Mouse (Mus musculus): ENCODE results near the gene Gm3402. TPM values are rescaled to one million over a fixed set of nuclear protein-coding genes. Genes with fewer than 3 reads are reported as not detected.
"Not testable (repeated sequence)": the region's sequence is repeated elsewhere in the genome, so short reads cannot be mapped to it uniquely, and the experiment has no call there.

The Gm3402 gene
- not detected for total RNA-seq (2021)

GRCm38 (mm10) chr5:146513823-146514222 lies at the start of gene Gm3402:
Gene Gm3402, plus strand, starts transcription at chr5:146514123.
- intact Hi-C loops (cut with DNase I); DNase-seq (ENCODE audit: low spot score in 2 of 2): not testable (repeated sequence)

- intact Hi-C loops (cut with DNase I): no loop called here
These were observed 47.3 kb upstream of the Gm3402 start for GRCm38 (mm10) chr5:146466663-146467062.

DNA sequence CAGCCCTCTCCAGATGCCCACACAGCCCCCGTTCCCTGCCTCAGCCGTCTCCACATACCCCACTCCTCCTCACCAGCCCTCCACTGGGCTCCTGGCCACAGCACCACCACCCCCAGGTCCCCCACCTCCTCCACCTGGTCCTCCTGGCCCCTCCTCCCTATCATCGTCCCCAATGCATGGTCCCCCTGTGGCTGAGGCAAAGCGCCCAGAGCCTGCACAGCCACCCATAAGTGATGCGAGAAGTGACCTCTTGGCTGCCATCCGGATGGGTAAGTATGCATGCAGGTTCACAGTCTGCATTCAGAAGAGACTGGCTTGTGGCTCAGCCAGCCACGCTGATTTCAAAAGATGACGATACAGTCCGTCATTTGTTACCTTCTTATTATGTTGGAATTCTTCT lies 45.6 kb upstream of the Gm3402 start:
- DNase-seq (ENCODE audit: low spot score in 2 of 2): no peak
- intact Hi-C loops (cut with DNase I): no loop called here

More at GRCm38 (mm10) chr5:146466663-146467062, 47.3 kb upstream of the Gm3402 start:
- DNase-seq (ENCODE audit: low spot score in 2 of 2): peak; percentile 19 to 32

GRCm38 (mm10) chr5:146470821-146471220 lies 43.1 kb upstream of the Gm3402 start:
- DNase-seq (ENCODE audit: low spot score in 2 of 2): no peak
- intact Hi-C loops (cut with DNase I): loop anchor here (5.0 kb wide), 1 partner anchor 144 kb away; no protein-coding TSS in a partner anchor

DNA sequence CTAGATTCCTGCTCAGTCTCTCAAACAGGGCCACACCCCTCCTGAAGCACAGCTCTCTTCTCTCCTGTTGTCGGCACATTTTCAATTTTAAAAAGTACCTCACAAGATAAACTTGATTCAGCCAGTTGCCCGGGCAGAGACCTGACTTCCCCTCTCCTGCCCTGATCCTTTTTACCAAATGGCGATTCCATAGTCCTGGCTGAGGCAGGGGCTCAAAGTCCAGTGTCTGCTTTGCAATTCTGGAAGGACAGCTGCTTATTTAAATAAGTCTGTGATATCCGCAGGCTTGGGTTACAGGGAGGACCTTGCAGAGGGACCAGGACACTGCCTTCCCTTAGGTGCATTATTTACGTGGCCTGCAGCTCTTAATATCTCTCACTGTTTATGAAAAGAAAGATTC lies 42.6 kb upstream of the Gm3402 start:
- no peak for DNase-seq (ENCODE audit: low spot score in 2 of 2)
- intact Hi-C loops (cut with DNase I): loop anchor here (5.0 kb wide), 1 partner anchor 144 kb away; no protein-coding TSS in a partner anchor

DNA sequence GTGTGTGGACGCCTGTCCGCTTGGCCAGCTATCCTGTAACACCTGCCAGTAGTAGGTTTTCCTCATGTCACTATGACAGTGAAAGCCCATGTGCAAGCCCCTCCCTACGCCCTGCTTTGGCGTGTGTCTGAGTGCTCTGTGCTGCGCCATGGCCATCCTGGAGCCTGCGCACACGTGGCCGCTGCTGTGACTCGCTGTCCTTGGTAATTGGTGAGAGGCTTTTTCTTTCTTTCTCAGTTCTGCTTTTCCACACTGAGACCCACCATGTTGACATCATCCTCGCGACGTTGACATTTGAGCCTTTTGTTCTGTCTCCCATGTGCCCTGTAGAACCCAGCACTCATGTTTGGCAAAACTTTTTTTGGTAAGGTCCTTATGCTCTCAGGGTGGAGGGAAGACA lies 42.1 kb upstream of the Gm3402 start:
- DNase-seq (ENCODE audit: low spot score in 2 of 2): no peak

GRCm38 (mm10) chr5:146479564-146479963 lies 34.4 kb upstream of the Gm3402 start:
- peak; percentile 25 to 40 for DNase-seq (ENCODE audit: low spot score in 2 of 2)
- intact Hi-C loops (cut with DNase I): not testable (repeated sequence)

More for the DNA sequence above, 42.1 kb upstream of the Gm3402 start:
- intact Hi-C loops (cut with DNase I): loop anchor here (5.0 kb wide), 1 partner anchor 145 kb away; no protein-coding TSS in a partner anchor

DNA sequence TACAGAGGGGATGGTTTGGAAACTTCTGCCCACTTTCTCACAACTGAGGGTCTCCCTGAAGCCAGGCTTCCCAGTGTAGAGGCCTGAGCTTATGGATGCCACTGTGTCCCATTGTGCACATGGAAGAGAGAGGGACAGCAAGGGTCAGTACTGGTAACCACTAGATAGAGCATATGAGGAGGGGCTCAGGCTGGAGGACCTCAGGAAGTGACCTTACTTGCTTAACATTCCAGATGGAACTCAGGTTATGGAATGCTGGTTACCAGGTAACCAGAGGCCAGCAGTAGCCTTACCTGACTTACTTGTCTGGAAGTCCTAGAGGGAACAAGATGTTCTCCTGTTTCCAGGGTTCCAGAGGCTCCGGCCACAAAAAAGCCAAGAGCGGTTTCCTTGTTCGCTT lies 32.3 kb upstream of the Gm3402 start, which contains the start of gene Gm6408:
Gm6408 (plus strand) TSS at position 301 of the 400 bp plus-strand sequence.
- DNase-seq (ENCODE audit: low spot score in 2 of 2); intact Hi-C loops (cut with DNase I): not testable (repeated sequence)

DNA sequence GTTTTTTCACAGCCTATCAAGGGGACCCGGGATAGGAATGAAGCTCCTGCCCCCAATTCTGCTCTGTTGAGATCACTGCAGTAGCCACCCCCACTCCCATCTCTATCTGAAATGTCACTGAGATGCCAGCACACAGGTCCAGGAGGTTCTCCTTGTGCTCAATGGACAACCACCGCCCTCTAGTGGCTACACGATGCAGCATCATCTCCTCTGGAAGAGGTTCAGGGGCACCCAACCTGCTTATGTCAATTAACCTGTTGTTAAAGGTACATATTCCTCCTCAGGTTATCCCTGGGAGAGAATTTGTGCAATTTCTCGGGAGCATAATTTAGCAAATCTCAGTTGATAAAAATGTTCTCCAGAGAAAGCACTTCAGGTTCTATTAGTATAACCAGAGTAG lies 25.0 kb upstream of the Gm3402 start:
- DNase-seq (ENCODE audit: low spot score in 2 of 2); intact Hi-C loops (cut with DNase I): not testable (repeated sequence)

DNA sequence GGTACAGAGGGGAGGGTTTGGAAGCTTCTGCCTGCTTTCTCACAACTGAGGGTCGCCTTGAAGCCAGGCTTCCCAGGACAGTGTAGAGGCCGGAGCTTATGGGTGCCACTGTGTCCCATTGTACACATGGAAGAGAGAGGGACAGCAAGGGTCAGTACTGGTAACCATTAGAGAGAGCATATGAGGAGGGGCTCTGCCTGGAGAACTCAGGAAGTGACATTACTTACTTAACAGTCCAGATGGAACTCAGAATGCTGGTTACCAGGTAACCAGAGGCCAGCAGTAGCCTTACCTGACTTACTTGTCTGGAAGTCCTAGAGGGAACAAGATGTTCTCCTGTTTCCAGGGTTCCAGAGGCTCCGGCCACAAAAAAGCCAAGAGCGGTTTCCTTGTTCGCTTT lies 22.9 kb upstream of the Gm3402 start, which contains the start of gene Gm6370:
Gm6370 (plus strand) TSS at position 301 of the 400 bp plus-strand sequence.
- intact Hi-C loops (cut with DNase I); DNase-seq (ENCODE audit: low spot score in 2 of 2): not testable (repeated sequence)

- intact Hi-C loops (cut with DNase I); DNase-seq (ENCODE audit: low spot score in 2 of 2): not testable (repeated sequence)
These were observed 11.8 kb upstream of the Gm3402 start, which contains the start of gene 4930449I24Rik for GRCm38 (mm10) chr5:146502099-146502498. Gene 4930449I24Rik, plus strand, starts transcription at chr5:146502399.

DNA sequence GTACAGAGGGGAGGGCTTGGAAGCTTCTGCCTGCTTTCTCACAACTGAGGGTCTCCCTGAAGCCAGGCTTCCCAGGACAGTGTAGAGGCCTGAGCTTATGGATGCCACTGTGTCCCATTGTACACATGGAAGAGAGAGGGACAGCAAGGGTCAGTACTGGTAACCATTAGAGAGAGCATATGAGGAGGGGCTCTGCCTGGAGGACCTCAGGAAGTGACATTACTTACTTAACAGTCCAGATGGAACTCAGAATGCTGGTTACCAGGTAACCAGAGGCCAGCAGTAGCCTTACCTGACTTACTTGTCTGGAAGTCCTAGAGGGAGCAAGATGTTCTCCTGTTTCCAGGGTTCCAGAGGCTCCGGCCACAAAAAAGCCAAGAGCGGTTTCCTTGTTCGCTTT lies 11.6 kb downstream of the Gm3402 start, which contains the start of gene Gm3404:
Gm3404 (plus strand) TSS at position 301 of the 400 bp plus-strand sequence.
- intact Hi-C loops (cut with DNase I); DNase-seq (ENCODE audit: low spot score in 2 of 2): not testable (repeated sequence)

- DNase-seq (ENCODE audit: low spot score in 2 of 2); intact Hi-C loops (cut with DNase I): not testable (repeated sequence)
These were observed 23.4 kb downstream of the Gm3402 start, which contains the start of gene Gm3409 for GRCm38 (mm10) chr5:146537347-146537746. Gene Gm3409, plus strand, starts transcription at chr5:146537647.

DNA sequence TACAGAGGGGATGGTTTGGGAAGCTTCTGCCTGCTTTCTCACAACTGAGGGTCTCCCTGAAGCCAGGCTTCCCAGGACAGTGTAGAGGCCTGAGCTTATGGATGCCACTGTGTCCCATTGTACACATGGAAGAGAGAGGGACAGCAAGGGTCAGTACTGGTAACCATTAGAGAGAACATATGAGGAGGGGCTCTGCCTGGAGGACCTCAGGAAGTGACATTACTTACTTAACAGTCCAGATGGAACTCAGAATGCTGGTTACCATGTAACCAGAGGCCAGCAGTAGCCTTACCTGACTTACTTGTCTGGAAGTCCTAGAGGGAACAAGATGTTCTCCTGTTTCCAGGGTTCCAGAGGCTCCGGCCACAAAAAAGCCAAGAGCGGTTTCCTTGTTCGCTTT lies 41.9 kb downstream of the Gm3402 start, which contains the start of gene Gm3415:
Gm3415 (plus strand) TSS at position 301 of the 400 bp plus-strand sequence.
- intact Hi-C loops (cut with DNase I); DNase-seq (ENCODE audit: low spot score in 2 of 2): not testable (repeated sequence)

GRCm38 (mm10) chr5:146564259-146564658 lies 50.3 kb downstream of the Gm3402 start:
- intact Hi-C loops (cut with DNase I): no loop called here
- no peak for DNase-seq (ENCODE audit: low spot score in 2 of 2)

Other genes with a start within 250 kb of the Gm3402 start
- 10 to 100 TPM; 90.6 to 96.2 TPM for gene Wasf3, start 129.1 kb upstream of the Gm3402 start, total RNA-seq (2021)
- gene Gm6408, start 32.2 kb upstream of the Gm3402 start, total RNA-seq (2021): not detected
- gene Gm6370, start 22.8 kb upstream of the Gm3402 start, total RNA-seq (2021): not detected
- not detected for gene 4930449I24Rik, start 11.7 kb upstream of the Gm3402 start, total RNA-seq (2021)
- gene Gm3404, start 11.7 kb downstream of the Gm3402 start, total RNA-seq (2021): not detected
- gene Gm3409, start 23.5 kb downstream of the Gm3402 start, total RNA-seq (2021): not detected
- not detected for gene Gm3415, start 42.0 kb downstream of the Gm3402 start, total RNA-seq (2021)
- 10 to 100 TPM; 28.5 to 34.1 TPM for gene Gpr12, start 71.1 kb downstream of the Gm3402 start, total RNA-seq (2021)

All from left cerebral cortex, postnatal 36 days (tissue).